Mouse (Mus musculus) liver, adult 2 months (tissue): ENCODE data around the gene Iqsec3.

Source experiments
- CTCF ChIP-seq: fragments of 200-500 bp; IDR thresholded peaks from 2 replicates; pipeline ENCODE4 v1.5.1; 2011; ENCODE audit warnings: low read depth, low read length, control low read depth
- POLR2A ChIP-seq: fragments of 200-500 bp; IDR thresholded peaks from 2 replicates; pipeline ENCODE4 v1.6.1; 2011; ENCODE audit warnings: low read length, control low read depth; ENCODE audit not compliant: insufficient read depth; ENCODE audit errors: extremely low read depth

DNA sequence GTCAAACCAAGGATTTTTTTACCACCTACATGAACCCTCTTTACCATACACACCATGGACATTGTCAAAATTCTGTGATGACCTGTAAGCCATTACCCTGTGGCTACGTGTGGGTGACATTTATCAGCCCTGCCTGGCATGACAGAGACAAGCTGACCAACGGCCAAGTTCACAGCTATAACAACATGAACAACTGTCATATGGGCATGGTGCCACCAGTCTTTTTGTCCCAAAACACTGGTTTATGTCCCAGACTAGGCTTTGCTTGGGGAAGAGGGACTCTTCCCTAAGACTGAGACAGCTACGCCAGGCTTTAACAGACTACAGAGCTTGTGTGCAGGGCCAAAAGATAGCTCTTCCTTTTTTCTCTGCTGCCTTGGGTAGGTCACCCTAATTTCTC lies 16.8 kb downstream of the Iqsec3 start:
- TF ChIP-seq CTCF: no peak
- no peak for TF ChIP-seq POLR2A
